Mouse (Mus musculus) CH12.LX (cell line): ENCODE measurements around the gene 1110002E22Rik.

ENCODE experiments used
- CTCF ChIP-seq, 2 experiments: IDR thresholded peaks in 1 of 2; conservative IDR thresholded peaks in 1 of 2; 2 replicates each; pipeline ENCODE4 v1.5.1; 2011 to 2012; ENCODE audit warnings: low read depth in 2 of 2, low read length in 2 of 2, improper control_type of control experiment in 1 of 2, inconsistent platforms in 1 of 2, mild to moderate bottlenecking in 1 of 2, moderate library complexity in 1 of 2
- ZNF384 ChIP-seq: IDR thresholded peaks from 2 replicates; pipeline ENCODE4 v1.6.1; 2012; ENCODE audit warnings: low read depth, low read length, improper control_type of control experiment, inconsistent platforms

DNA sequence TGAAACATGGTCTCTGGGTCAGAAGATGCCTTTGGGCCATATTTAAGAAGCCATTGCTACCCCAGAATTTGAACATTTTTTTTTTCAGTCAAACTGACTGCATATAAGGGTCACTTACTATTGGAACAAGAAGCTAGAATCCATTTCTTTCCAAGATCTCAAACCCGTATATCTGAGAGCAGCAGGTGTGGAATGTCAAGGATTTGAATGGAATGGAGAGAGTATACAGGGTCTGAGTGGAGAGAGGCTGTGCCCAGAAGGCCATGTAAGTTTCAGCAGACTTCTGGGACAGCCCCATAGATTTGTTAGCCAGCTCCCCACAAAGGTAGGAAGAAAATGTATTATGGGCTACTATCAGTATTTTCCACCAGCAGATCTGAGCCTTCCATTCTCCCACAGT, 13.8 kb downstream of the 1110002E22Rik start:
- no peak for TF ChIP-seq CTCF (conservative IDR thresholded peaks at IDR 0.05 in 1 of 2, IDR thresholded peaks at IDR 0.05 in 1 of 2; ENCODE audit: low read depth in 2 of 2, low read length in 2 of 2)
- no peak for TF ChIP-seq ZNF384
